Mouse (Mus musculus) cerebellum, adult 2 months (tissue): ENCODE measurements at regions not wholly inside any gene's neighbourhood (a gene's known extent, or its start where the extent isn't known, plus 50 kb on each side); places are given as distances from the start of the nearest gene placed in this dataset.
"Not testable (repeated sequence)": the region's sequence is repeated elsewhere in the genome, so short reads cannot be mapped to it uniquely, and the experiment has no call there.

Experiments
- DNase-seq, 2 experiments: peaks; one replicate each; pipeline ENCODE4 v3.0.0; 2021
- H3K27ac ChIP-seq: fragments of 200-500 bp; 2 replicates; pipeline ENCODE4 v1.5.1; 2012; ENCODE audit warnings: low read length, control low read depth, inconsistent platforms; ENCODE audit not compliant: insufficient read depth
- H3K27me3 ChIP-seq: fragments of 200-500 bp; 2 replicates; pipeline ENCODE4 v1.6.1; 2012; ENCODE audit warnings: inconsistent platforms, mild to moderate bottlenecking, low read length, moderate library complexity; ENCODE audit not compliant: control insufficient read depth, insufficient read depth
- H3K4me1 ChIP-seq: fragments of 200-500 bp; 2 replicates; pipeline ENCODE4 v1.6.1; 2011; ENCODE audit warnings: low read length; ENCODE audit not compliant: control insufficient read depth, insufficient read depth
- H3K4me3 ChIP-seq: fragments of 200-500 bp; replicated peaks from 2 replicates; pipeline ENCODE3; 2011; ENCODE audit warnings: mild to moderate bottlenecking, low read depth, low read length, control low read depth; ENCODE audit not compliant: insufficient read depth
- CTCF ChIP-seq: fragments of 200-500 bp; IDR thresholded peaks from 2 replicates; pipeline ENCODE4 v1.5.1; 2011; ENCODE audit warnings: low read depth, mild to moderate bottlenecking, control low read depth, low read length, moderate library complexity, borderline replicate concordance; ENCODE audit not compliant: insufficient read depth
- POLR2A ChIP-seq: fragments of 200-500 bp; IDR thresholded peaks from 2 replicates; pipeline ENCODE4 v1.6.1; 2011; ENCODE audit warnings: low read length, control low read depth, borderline replicate concordance; ENCODE audit not compliant: insufficient read depth
- WGBS: fragments of 180-500 bp; shearing (Covaris S2); methylation state at CpG from one replicate; pipeline ENCODE4 v1.1.7; 2018; 5-methylcytosine and 5-hydroxymethylcytosine counted together

DNA sequence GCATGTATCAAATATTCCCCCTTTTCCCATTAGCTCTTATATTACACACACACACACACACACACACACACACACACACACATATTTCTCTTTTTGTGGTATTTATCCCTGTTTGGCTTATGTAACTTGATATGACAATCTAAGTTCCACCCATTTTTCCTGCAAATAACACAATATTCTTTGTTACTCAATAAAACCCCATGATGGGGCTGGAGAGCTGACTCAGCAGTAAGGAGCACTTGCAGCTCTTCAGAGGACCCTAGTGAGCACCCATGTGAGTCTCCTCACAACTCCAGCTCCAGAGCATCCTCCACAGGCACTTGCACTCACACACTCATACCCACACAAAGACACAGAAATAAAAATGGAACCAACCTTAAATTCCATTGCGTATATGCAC lies 110.5 kb upstream of the Arhgap20 start:
- Histone ChIP-seq H3K27me3 (no peaks in the 10 kb centered on the region), H3K4me3 (no peak overlapping the region), H3K27ac (no peak overlapping the region), H3K4me1 (no peaks in the 10 kb centered on the region)
- TF ChIP-seq POLR2A (no peak), CTCF (no peak)
- no peak for DNase-seq
- 100% methylated on average over 1 of the region's 1 CpGs for WGBS

DNA sequence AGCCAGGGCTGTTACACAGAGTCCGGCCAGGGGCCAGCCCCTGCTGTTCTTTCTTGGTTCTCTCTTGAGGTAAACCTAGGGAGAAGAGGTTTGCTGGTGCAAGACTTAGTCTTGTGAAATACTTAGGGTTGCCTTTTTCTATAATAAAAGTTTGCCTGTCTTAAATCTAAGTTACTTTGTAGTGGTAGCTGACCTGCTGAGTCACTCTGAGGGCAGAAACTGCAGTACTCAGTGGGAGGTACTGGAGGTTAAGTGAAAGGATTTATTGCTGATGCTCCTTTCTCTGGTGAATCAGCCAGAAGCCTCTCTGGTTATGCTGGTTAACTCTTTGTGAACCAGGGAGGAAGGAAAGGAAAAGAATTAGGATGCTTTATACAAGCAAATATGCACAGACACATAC lies 107.3 kb upstream of the Arhgap20 start:
- TF ChIP-seq POLR2A: no peak
- Histone ChIP-seq H3K27me3 (no peaks in the 10 kb centered on the region), H3K4me3 (no peak overlapping the region), H3K27ac (no peak overlapping the region), H3K4me1 (no peaks in the 10 kb centered on the region)
- DNase-seq: no peak
- 97% methylated on average over 1 of the region's 1 CpGs for WGBS

DNA sequence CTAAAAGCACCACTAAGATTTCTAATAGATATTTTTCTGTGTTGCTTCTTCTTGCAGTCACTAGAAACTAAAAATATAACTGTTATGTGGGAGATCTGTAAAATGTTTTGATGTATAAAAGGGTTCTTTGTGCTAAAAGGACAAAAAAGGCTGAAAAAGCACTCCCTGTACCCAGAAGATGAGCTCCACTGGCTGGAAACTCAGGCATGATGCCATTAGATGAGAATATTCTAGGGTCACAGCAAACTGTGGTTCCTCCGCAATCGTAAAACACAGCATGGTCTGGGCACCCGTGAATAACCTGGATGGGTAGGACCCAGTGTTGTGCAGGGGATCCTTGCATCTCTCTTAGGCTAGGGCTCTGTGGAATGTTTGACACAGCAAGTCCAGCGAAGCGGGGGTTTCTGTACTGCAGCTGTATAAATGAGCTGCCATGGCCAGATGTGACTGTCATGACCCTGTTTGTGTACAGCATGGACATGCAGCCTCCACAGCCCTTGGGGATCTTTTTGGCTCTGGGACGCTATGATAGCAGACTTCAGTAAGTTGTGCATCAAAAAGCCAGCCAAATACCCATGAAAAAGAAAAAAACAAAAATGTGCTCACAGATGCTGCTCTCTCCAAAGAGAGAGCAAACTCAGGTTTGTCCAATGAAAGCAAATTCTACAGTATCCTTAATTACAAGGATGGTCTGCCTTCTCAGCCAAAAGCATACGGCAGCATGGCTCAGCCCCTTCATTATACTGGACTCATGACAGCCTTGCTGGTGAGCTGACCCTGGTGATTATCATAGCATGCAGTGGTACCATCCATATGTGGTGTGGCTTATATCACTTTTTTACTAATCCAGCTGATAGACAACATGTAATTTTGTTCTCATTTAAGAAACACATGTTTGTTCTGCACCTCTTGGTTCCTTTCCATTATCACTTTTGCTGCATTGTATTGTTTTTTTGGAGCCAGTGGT lies 103.9 kb upstream of the Arhgap20 start:
- no peak for DNase-seq
- no peaks in the 10 kb centered on the region for H3K27me3 ChIP-seq
- 47% methylated on average over 7 of the region's 7 CpGs for WGBS
- no peak overlapping the region for H3K27ac ChIP-seq
- H3K4me3 ChIP-seq: no peak overlapping the region
- H3K4me1 ChIP-seq: no peaks in the 10 kb centered on the region
- TF ChIP-seq POLR2A: no peak
- TF ChIP-seq CTCF: no peak

DNA sequence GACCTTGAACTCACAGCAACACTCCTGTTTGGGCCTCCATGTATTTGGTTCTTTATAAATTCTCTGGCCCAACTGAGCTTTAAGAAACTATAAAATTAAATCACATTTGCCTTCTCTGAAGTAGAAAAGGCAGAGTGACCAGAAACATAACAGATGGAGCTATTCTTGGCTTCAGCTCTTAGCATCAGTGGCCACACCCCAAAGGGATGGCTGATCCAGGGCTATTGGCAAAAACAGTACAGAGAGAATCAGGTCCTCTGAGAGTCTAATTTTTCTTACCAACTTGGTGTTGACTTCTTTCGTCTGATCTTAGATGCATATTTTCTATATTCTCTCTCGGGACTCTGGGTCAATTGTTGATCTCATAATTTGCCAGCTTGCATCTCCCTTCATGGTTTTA lies 103.2 kb upstream of the Arhgap20 start:
- TF ChIP-seq POLR2A: no peak
- no peak for TF ChIP-seq CTCF
- Histone ChIP-seq H3K27me3 (no peaks in the 10 kb centered on the region), H3K4me3 (no peak overlapping the region), H3K4me1 (no peaks in the 10 kb centered on the region), H3K27ac (no peak overlapping the region)
- WGBS: 46% methylated on average over 2 of the region's 2 CpGs
- no peak for DNase-seq

DNA sequence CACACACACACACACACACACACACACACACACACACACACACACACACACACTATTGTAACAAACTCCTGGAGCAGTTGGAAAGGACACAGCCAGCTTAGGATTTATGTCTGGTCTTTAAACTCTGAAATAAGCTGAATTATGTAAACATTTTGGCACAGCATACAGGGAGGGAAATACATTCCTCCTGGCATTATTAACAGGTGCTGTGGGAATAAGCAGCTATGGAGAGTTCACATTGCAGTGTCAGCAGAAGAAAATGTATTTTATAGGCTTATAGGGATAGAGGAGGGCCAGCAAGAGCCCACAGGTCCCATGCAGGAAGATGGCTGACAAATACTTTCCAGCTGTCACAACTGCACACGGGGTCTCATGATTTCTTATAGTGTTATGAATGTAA lies 100.8 kb upstream of the Arhgap20 start:
- Histone ChIP-seq H3K4me3 (no peak overlapping the region), H3K4me1 (no peaks in the 10 kb centered on the region), H3K27ac (no peak overlapping the region), H3K27me3 (no peaks in the 10 kb centered on the region)
- TF ChIP-seq CTCF (no peak), POLR2A (no peak)
- 75% methylated on average over 1 of the region's 1 CpGs for WGBS
- no peak for DNase-seq

DNA sequence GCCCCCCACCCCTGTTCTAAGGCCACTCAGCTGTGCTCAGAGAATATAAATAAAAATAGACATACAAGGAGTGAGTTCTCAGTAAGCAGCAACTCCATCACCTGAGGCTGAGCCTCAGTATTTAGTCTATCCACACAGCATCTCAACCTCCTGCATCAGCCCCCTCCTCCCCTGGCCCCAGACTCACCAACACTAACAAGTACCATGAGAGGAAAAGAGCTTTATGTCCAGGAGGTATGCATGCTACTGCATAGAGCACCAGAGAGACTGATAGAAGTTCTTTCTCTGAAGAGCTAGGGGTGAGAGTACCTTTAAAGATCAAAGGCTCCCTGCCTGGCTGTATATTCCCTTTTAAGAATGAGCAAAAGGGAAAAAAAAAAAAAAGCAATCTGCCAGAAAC lies 100.3 kb upstream of the Arhgap20 start:
- TF ChIP-seq CTCF (no peak), POLR2A (no peak)
- DNase-seq: no peak
- Histone ChIP-seq H3K27me3 (no peaks in the 10 kb centered on the region), H3K27ac (no peak overlapping the region), H3K4me1 (no peaks in the 10 kb centered on the region), H3K4me3 (no peak overlapping the region)

DNA sequence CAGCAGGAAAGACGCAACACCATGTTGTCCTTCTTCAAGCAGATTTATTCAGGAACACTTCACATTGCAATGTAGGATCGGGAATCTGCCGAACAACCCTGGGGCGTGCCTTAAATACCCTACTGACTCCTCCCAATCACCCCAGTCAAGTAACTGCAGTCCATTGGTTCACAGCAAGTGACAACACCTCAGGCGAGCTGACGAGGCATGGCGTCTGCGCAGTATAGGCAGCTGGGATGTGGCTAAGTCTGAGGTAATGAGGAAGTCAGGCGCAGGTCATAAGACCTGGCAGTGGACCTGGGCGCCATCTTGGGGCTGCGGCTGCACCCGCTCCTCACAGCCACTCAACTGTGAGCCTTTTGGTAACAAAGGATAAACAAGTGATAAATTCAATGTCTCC lies 96.2 kb upstream of the Arhgap20 start:
- WGBS: 96% methylated on average over 12 of the region's 12 CpGs
- not testable (repeated sequence) for H3K4me1 ChIP-seq, DNase-seq, H3K27me3 ChIP-seq, H3K27ac ChIP-seq, H3K4me3 ChIP-seq

DNA sequence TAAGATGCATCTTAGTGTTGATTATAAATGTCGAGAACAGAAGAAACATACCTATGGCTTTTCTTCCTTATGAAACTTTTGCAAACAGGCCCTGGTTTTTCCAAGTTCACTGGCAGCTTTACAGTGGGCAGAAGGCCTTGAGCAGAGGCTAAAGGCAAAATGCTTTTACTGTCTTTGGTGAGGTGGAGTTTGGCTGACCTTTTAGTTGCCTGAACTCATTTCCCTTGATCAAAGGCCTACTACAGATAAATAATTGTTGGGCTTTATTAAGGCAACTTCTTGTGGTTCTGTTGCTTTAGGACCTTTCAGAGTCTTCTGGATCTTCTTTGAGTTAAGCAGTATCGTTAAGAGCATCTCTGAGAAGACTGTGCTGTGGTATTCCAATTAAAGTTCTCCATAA lies 94.6 kb upstream of the Arhgap20 start:
- no peak for TF ChIP-seq CTCF
- no peaks in the 10 kb centered on the region for H3K27me3 ChIP-seq
- no peak overlapping the region for H3K27ac ChIP-seq
- WGBS: 83% methylated on average over 2 of the region's 2 CpGs
- no peak for DNase-seq
- no peaks in the 10 kb centered on the region for H3K4me1 ChIP-seq
- H3K4me3 ChIP-seq: no peak overlapping the region

DNA sequence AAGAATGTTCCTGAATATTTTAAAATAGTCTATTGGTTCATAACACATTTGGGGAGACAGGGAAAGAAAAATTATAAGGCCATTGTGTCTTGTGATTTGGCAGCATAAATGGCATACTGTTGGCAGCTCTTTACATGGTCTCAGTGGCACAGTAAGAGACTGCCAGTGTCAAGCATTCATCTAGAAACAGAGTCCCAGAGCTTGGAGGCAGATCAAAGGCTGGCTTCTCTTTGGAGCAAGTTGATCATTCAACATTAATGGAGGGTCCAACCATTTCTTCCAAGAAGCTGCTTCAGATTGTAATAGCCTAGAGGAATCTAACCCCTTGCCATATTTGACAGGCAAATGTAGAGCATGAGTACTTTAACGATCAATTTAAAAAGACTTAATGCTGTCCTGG lies 78.6 kb upstream of the Arhgap20 start:
- Histone ChIP-seq H3K4me3 (no peak overlapping the region), H3K27me3 (no peaks in the 10 kb centered on the region), H3K4me1 (no peaks in the 10 kb centered on the region), H3K27ac (no peak overlapping the region)
- 16% methylated on average over 1 of the region's 1 CpGs for WGBS
- peak in 1 of 2 experiments; percentile 3 for DNase-seq
- TF ChIP-seq CTCF: no peak
- TF ChIP-seq POLR2A: no peak
